In the genomic region with DNA sequence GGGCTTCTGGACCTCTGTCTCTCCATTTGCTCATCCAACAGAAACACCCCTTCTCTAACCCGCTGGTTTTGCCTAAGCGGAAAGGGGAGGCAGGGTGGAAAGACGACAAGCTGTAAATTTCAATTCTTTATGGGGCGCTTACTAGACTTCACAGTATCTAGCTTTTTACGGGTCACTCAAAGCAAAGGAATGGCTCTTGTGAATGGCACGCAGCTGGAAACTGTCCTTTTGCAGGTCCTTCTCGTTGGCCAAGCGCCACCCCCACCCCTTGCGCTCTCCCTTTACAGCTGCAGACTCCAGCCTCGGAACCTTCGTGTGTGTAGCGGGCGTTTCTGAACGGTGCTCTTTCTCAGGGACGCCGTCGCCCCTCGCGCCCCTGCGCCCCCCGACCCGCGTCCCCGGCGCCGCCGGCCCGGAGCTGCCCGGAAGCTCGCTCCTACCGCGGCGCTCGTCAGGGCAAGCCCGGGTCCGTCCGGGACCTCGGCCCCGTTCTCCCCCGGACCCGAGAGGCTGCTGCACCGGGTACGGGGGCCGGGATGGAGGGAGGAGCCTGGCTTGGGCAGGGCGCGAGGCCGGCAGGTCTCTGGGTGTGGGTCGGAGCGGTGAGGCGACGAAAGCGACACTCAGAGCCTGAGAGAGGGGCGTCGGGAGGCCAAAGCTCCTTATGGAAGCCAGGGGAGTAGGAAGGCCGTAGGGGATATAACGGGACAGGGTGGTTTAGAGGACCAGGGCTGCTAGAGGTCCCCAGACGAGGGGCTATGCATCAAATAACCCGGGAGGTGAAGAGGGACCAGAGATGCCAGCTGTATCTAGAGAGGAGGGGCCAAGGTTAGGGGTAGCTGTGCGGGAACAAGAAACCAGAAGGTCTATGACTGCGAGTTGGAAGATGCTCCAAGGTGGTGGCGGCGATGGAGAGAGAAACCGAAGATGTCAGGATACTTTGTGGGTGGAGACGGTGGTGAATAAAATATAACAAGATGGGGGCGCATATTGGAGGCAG, we compare ENCODE assay signal across 7 mouse cellular contexts. TPM values are rescaled to one million over a fixed set of nuclear protein-coding genes. Genes with fewer than 3 reads are reported as not detected.
DNase-seq lines count a peak whose midpoint lies in the region; ATAC-seq lines count a peak whose summit lies in the region.

A gene (plus strand): TSS at position 346 of the 1,000 bp plus-strand sequence.

- H3K4me2 ChIP-seq in intestine, embryonic 15.5 days (replicated peaks): peak within 1 kb of the TSS; percentile 94

- H3K27me3 ChIP-seq in intestine, embryonic 15.5 days (replicated peaks): peaks cover 43% of the 10 kb centered on the region
- peaks cover 59% of the 10 kb centered on the region for H3K27me3 ChIP-seq in midbrain, embryonic 10.5 days (ENCODE audit: low read depth, poor library complexity, severe bottlenecking)

- H3K36me3 ChIP-seq in intestine, embryonic 15.5 days: no peaks in the 10 kb centered on the region
- H3K36me3 ChIP-seq in midbrain, embryonic 10.5 days: no peaks in the 10 kb centered on the region

- H3K27ac ChIP-seq in intestine, embryonic 15.5 days: peak within 1 kb of the TSS; percentile 34
- peak within 1 kb of the TSS; percentile 92 for H3K27ac ChIP-seq in midbrain, embryonic 10.5 days (replicated peaks)

- intact Hi-C loops in left cerebral cortex, postnatal 4 days (cut with DNase I): loop anchor here (5.0 kb wide), 1 partner anchor 34 kb away; a partner anchor contains a TSS

- H3K4me3 ChIP-seq in intestine, embryonic 15.5 days (replicated peaks): peak within 1 kb of the TSS; percentile 86
- peak within 1 kb of the TSS; percentile 88 for H3K4me3 ChIP-seq in midbrain, embryonic 10.5 days

- peak; percentile 85 for ATAC-seq in intestine, embryonic 15.5 days

- peaks cover 34% of the 10 kb centered on the region for H3K4me1 ChIP-seq in intestine, embryonic 15.5 days (replicated peaks)
- H3K4me1 ChIP-seq in midbrain, embryonic 10.5 days: peaks cover 42% of the 10 kb centered on the region

- H3K9me3 ChIP-seq in intestine, embryonic 15.5 days: no peaks in the 10 kb centered on the region
- no peaks in the 10 kb centered on the region for H3K9me3 ChIP-seq in midbrain, embryonic 10.5 days (replicated peaks)

- peak within 1 kb of the TSS; percentile 82 for H3K9ac ChIP-seq in intestine, embryonic 15.5 days

- 1% methylated on average over 65 of the region's 65 CpGs for WGBS in intestine, embryonic 15.5 days
- WGBS in midbrain, embryonic 10.5 days: 1% methylated on average over 65 of the region's 65 CpGs

- peak; percentile 71 to 78 for DNase-seq in adrenal gland, adult 18-20 months (ENCODE audit: low spot score in 2 of 2)
- peak; percentile 86 for DNase-seq in embryo, embryonic 10.5 days (ENCODE audit: low spot score)
- peak; percentile 63 to 80 for DNase-seq in gastrocnemius, postnatal 4 days (ENCODE audit: low spot score in 2 of 2)
- peak; percentile 81 for DNase-seq in left cerebral cortex, postnatal 4 days
- peak; percentile 86 for DNase-seq in midbrain, embryonic 10.5 days (ENCODE audit: low spot score)
- DNase-seq in right cerebral cortex, postnatal 4 days: peak; percentile 83

RNA-seq across cellular contexts. Expression of the gene that starts here (rescaled TPM):
- 1 to 10 TPM; 5.1 to 5.7 TPM for total RNA-seq in adrenal gland, adult 18-20 months (2021)
- 10 to 100 TPM; 10.1 to 11.6 TPM for total RNA-seq in gastrocnemius, postnatal 4 days (2021)
- polyA plus RNA-seq in intestine, embryonic 15.5 days (2015; fragmentation: Nextera tagmentation; extraction: Ambion mirVana): 22.2 and 25.0 TPM in 2 replicates
- 10 to 100 TPM; 65.0 to 65.4 TPM for total RNA-seq in left cerebral cortex, postnatal 4 days (2021)
- 41.2 and 51.2 TPM in 2 replicates for polyA plus RNA-seq in midbrain, embryonic 10.5 days (2016; fragmentation: Nextera tagmentation; extraction: Ambion mirVana)

Comparison
In these comparisons a context has a peak if more than half of its experiments do, and no peak if none do; other contexts are left out.
1. Peak in every context shown above with its lines: DNase-seq, ATAC-seq, H3K4me3 ChIP-seq and H3K27ac ChIP-seq.
2. RNA of the gene that starts here (total RNA-seq): 65.0 to 65.4 TPM in left cerebral cortex, postnatal 4 days; 10.1 to 11.6 TPM in gastrocnemius, postnatal 4 days and 5.1 to 5.7 TPM in adrenal gland, adult 18-20 months; every median in the first group is over 4 times any median in the second.